Mouse (Mus musculus): ENCODE data around the gene Stam. TPM values are rescaled to one million over a fixed set of nuclear protein-coding genes. Genes with fewer than 3 reads are reported as not detected.

Stam gene
- total RNA-seq, 2 experiments from 2014 or later, result 19.9 to 25.2 TPM

GRCm38 (mm10) chr2:14132468-14133326 lies 58.8 kb downstream of the Stam start:
- DNase-seq, result no peak
- Histone ChIP-seq H3K4me3 (no peak overlapping the region), H3K27ac (no peak overlapping the region)
- TF ChIP-seq CTCF (IDR thresholded peaks at IDR 0.05), result no peak
- intact Hi-C loops (cut with DNase I), result no loop called here

GRCm38 (mm10) chr2:14136906-14137305 lies 63.0 kb downstream of the Stam start:
- no peak for TF ChIP-seq CTCF (IDR thresholded peaks at IDR 0.05)
- Histone ChIP-seq H3K4me3 (no peak overlapping the region), H3K27ac (no peak overlapping the region)
- intact Hi-C loops (cut with DNase I), result no loop called here
- DNase-seq, result no peak

GRCm38 (mm10) chr2:14139590-14139989 lies 65.7 kb downstream of the Stam start:
- Histone ChIP-seq H3K27ac (no peak overlapping the region), H3K4me3 (no peak overlapping the region)
- no peak for TF ChIP-seq CTCF (IDR thresholded peaks at IDR 0.05)
- intact Hi-C loops (cut with DNase I), result no loop called here
- no peak for DNase-seq

- Histone ChIP-seq H3K4me3 (no peak overlapping the region), H3K27ac (no peak overlapping the region)
- intact Hi-C loops (cut with DNase I), result no loop called here
- no peak for TF ChIP-seq CTCF (IDR thresholded peaks at IDR 0.05)
- DNase-seq, result no peak
Observed at GRCm38 (mm10) chr2:14140044-14140443, 66.1 kb downstream of the Stam start.

- intact Hi-C loops (cut with DNase I), result no loop called here
- peak overlapping the region; percentile 68 for H3K27ac ChIP-seq
- no peak overlapping the region for H3K4me3 ChIP-seq
- TF ChIP-seq CTCF (IDR thresholded peaks at IDR 0.05), result no peak
- peak; percentile 67 for DNase-seq
Observed at GRCm38 (mm10) chr2:14145311-14145710, 71.4 kb downstream of the Stam start.

- DNase-seq, result no peak
- Histone ChIP-seq H3K4me3 (no peak overlapping the region), H3K27ac (no peak overlapping the region)
- TF ChIP-seq CTCF (IDR thresholded peaks at IDR 0.05), result peak; percentile 48
- intact Hi-C loops (cut with DNase I), result no loop called here
Observed at GRCm38 (mm10) chr2:14146913-14147312, 73.0 kb downstream of the Stam start.

- Histone ChIP-seq H3K4me3 (no peak overlapping the region), H3K27ac (no peak overlapping the region)
- intact Hi-C loops (cut with DNase I), result no loop called here
- peak; percentile 46 for TF ChIP-seq CTCF (IDR thresholded peaks at IDR 0.05)
- no peak for DNase-seq
Observed at GRCm38 (mm10) chr2:14150829-14151228, 76.9 kb downstream of the Stam start.

GRCm38 (mm10) chr2:14151854-14152253 lies 78.0 kb downstream of the Stam start:
- TF ChIP-seq CTCF (IDR thresholded peaks at IDR 0.05), result no peak

GRCm38 (mm10) chr2:14159047-14159446 lies 85.1 kb downstream of the Stam start:
- DNase-seq, result no peak
- H3K27ac ChIP-seq, result no peak overlapping the region
- no peak overlapping the region for H3K4me3 ChIP-seq
- intact Hi-C loops (cut with DNase I), result loop anchor here (5.0 kb wide), 1 partner anchor 107 kb away; no protein-coding TSS in a partner anchor
- no peak for TF ChIP-seq CTCF (IDR thresholded peaks at IDR 0.05)

More at GRCm38 (mm10) chr2:14151854-14152253, 78.0 kb downstream of the Stam start:
- H3K27ac ChIP-seq, result no peak overlapping the region
- intact Hi-C loops (cut with DNase I), result no loop called here
- no peak overlapping the region for H3K4me3 ChIP-seq
- DNase-seq, result no peak

- intact Hi-C loops (cut with DNase I), result loop anchor here (5.0 kb wide), 3 partner anchors 38 to 133 kb away; no protein-coding TSS in a partner anchor
- Histone ChIP-seq H3K4me3 (no peak overlapping the region), H3K27ac (no peak overlapping the region)
- TF ChIP-seq CTCF (IDR thresholded peaks at IDR 0.05), result peak; percentile 47
- DNase-seq, result no peak
Observed at GRCm38 (mm10) chr2:14159756-14160155, 85.9 kb downstream of the Stam start.

GRCm38 (mm10) chr2:14164459-14165030 lies 90.6 kb downstream of the Stam start:
- peak overlapping the region; percentile 89 for H3K27ac ChIP-seq
- H3K4me3 ChIP-seq, result peak overlapping the region; percentile 20
- intact Hi-C loops (cut with DNase I), result loop anchor here (5.0 kb wide), 2 partner anchors 33 to 128 kb away; no protein-coding TSS in a partner anchor
- TF ChIP-seq CTCF (IDR thresholded peaks at IDR 0.05), result no peak
- DNase-seq, result peak; percentile 52

- intact Hi-C loops (cut with DNase I), result no loop called here
- no peak for DNase-seq
- peak overlapping the region; percentile 20 for H3K4me3 ChIP-seq
- peak overlapping the region; percentile 89 for H3K27ac ChIP-seq
- no peak for TF ChIP-seq CTCF (IDR thresholded peaks at IDR 0.05)
Observed at GRCm38 (mm10) chr2:14165066-14165465, 91.2 kb downstream of the Stam start.

GRCm38 (mm10) chr2:14165618-14166344 lies 91.9 kb downstream of the Stam start:
- no peak for TF ChIP-seq CTCF (IDR thresholded peaks at IDR 0.05)
- peak overlapping the region; percentile 89 for H3K27ac ChIP-seq
- intact Hi-C loops (cut with DNase I), result no loop called here

More at GRCm38 (mm10) chr2:14165618-14166344, 91.9 kb downstream of the Stam start:
- H3K4me3 ChIP-seq, result no peak overlapping the region
- DNase-seq, result no peak
